Mouse (Mus musculus) retina, embryonic 14.5 days (tissue): ENCODE measurements around the gene Zfc3h1.
A peak's percentile ranks its signal among the peaks of the same experiment; 100 is the strongest.

Experiments used
- DNase-seq: peaks from one replicate; pipeline ENCODE4 v3.0.0-alpha.2; 2015; ENCODE audit warnings: low spot score

The Zfc3h1 gene

DNA sequence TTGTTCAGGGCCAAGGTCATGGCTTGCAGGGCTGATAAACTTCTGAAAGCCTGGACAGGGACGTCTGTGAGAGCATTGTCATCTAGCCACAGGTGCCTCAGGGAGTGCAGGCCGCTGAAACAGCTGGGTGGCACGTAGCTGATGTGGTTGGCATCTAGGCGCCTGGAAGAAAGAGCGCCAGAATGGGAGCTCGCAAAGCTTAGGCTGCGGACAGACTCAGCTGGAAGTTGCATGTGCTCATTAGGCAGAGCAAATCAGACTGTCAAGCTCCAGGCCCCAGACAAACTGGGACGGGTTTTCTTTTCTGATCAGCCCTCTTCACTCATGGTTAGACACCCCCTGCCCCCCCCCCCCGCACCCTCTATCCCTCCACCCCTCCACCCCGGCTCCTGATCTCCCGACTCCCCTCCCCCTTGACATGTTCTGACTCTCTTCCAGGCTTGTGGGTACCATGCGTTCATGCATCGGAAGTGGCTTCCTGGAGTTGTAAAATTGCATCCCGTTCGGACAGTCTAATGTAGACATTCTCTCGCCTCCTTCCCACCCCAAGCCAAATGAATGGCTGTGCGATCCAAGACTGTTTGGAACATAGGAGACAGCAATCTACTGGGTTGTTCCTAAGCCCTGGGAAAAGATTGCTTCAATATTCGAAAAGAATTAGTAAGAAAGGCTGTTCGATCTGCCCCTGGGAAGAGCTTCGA, 93.8 kb downstream of the Zfc3h1 start:
- DNase-seq: peak; percentile 69
